Mouse (Mus musculus) gastrocnemius, postnatal 25 days (tissue): Measurements from ENCODE around the gene Pkd1l3. TPM values are rescaled to one million over a fixed set of nuclear protein-coding genes. Genes with fewer than 3 reads are reported as not detected.

Source experiments
- DNase-seq: peaks from one replicate; pipeline ENCODE4 v3.0.0; 2022
- total RNA-seq, 2 experiments: library from RNA; stranded (reverse); gene quantifications; 1 replicate in 1 of 2; 2 replicates in 1 of 2; pipeline ENCODE4 v1.2.3; 2021

The Pkd1l3 gene
- total RNA-seq, 2 experiments from 2014 or later = not detected

GRCm38 (mm10) chr8:109698477-109698876, 84.2 kb downstream of the Pkd1l3 start:
- no peak for DNase-seq

GRCm38 (mm10) chr8:109704565-109705319, 90.4 kb downstream of the Pkd1l3 start:
- no peak for DNase-seq

DNA sequence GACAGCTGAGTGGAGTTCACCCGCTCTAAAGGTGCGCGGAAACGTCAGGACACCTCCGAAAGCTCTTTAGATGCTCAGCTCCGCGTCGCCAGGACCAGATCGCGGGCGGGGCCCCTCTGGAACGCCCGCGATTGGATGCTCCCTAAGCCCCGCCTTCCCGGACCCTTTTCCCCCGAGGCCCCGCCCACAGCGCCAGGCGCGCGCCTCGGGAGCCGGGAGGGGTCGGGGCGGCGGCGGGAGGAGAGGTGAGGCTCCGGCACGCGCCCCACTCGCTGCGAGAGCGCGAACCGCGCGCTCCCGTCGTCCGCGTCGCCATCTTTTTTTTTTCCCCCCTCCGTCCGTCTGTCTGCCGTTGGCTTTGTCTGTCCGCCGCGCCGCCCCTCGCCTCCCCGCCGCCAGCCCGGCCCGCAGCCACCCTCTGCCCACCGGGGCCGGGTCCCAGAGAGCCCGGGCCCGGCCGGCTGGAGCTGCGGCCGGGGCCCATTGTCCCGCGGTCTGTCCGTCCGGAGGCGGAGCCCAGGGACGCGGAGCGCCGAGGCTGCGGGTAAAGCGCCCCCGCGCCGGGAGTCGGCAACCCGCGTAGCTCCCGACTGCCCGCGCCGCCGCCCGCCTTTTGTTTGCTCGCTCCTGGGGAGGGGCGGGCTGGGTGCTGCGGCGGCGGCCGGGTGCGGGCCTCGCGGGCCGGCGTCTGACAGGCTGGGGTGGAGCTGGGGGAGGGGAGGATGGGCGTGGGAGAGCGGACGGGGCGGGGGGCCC, 91.2 kb downstream of the Pkd1l3 start, which contains the start of gene Zfp821:
Gene Zfp821, plus strand, starts transcription at position 227 of the 756 bp plus-strand sequence.
- DNase-seq = peak; percentile 94

GRCm38 (mm10) chr8:109706076-109706873, 92.0 kb downstream of the Pkd1l3 start:
- no peak for DNase-seq

DNA sequence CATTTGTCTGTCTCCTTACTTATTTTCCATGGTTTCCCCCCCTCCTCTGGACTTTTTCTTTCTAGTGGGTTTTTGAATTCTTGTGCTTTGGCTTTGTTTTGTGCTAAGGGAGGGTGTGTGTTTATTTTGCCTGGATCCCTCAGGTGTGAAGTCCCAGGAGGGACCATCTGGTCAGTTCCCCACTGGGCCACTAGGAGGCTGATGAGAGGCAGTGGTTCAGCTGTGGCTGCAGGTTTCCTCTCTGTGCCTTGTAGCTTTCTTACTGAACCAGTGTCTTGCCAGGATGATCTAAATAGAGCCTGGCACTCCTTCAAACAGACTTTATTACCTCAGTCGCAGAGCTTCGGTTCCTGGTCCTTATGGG, 92.5 kb downstream of the Pkd1l3 start:
- peak; percentile 57 for DNase-seq

- DNase-seq = no peak
Observed at GRCm38 (mm10) chr8:109707921-109708320, 93.6 kb downstream of the Pkd1l3 start.

DNA sequence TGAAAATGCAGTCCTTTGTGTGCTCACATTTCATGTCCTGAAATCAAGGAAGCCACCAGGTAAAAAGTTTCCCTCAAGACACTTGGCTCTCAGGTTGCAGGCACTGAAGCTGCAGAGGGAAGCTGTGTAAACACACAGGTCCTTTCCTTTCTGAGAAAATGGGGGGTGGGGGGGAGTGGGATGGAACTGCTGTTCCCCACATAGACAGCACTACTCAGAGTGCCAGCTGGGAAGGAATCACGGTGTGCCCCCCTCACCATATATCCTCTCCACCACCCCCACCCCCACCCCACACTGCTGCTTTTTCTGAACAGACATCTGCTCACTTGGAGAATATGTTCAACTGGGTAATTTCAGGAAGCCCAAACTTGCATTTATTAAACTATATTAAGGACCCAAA, 98.2 kb downstream of the Pkd1l3 start:
- DNase-seq = no peak

DNA sequence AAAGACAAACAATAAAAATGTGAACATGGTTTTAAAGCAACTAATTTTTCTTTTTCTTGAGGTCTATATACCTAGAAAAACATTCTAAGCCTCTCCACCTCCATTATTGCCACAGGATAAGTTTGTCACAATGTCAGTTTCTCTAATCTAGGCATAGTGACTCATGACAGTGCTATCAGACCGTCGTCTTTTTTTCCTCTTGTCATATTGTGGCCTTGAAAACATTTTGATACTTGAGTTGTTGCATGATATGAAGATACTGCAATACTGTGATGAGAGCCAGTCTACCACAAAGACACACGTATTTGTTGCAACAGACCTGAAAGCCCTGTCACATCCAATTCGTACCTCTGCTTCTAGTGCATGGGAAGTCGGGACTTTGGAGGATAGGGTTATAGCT, 100.6 kb downstream of the Pkd1l3 start:
- no peak for DNase-seq

Other genes with a start within 250 kb of the Pkd1l3 start
- not detected for gene Pmfbp1, start 120.5 kb upstream of the Pkd1l3 start, total RNA-seq
- 10 to 100 TPM in 1 of 2 experiments, 1 to 10 TPM in 1; 9.2 to 10.6 TPM for gene Dhx38, start 48.7 kb upstream of the Pkd1l3 start, total RNA-seq
- gene Txnl4b, start 48.6 kb upstream of the Pkd1l3 start, total RNA-seq = 1 to 10 TPM; 5.8 to 8.3 TPM
- 100 to 1,000 TPM in 1 of 2 experiments, 1 to 10 TPM in 1; 1.9 to 114 TPM for gene Hp, start 35.3 kb upstream of the Pkd1l3 start, total RNA-seq
- 10 to 100 TPM; 11.0 to 12.9 TPM for gene Dhodh, start 5.8 kb upstream of the Pkd1l3 start, total RNA-seq
- gene Ist1, start 78.7 kb downstream of the Pkd1l3 start, total RNA-seq = 10 to 100 TPM; 26.5 to 26.7 TPM
- gene Zfp821, start 91.0 kb downstream of the Pkd1l3 start, total RNA-seq = 1 to 10 TPM; 4.6 to 5.2 TPM
- gene Atxn1l, start 123.2 kb downstream of the Pkd1l3 start, total RNA-seq = 10 to 100 TPM; 15.7 to 16.9 TPM
- 10 to 100 TPM; 30.5 to 31.9 TPM for gene Ap1g1, start 164.0 kb downstream of the Pkd1l3 start, total RNA-seq